Mouse (Mus musculus): ENCODE measurements at regions not wholly inside any gene's neighbourhood (a gene's known extent, or its start where the extent isn't known, plus 50 kb on each side); places are given as distances from the start of the nearest gene placed in this dataset.

DNA sequence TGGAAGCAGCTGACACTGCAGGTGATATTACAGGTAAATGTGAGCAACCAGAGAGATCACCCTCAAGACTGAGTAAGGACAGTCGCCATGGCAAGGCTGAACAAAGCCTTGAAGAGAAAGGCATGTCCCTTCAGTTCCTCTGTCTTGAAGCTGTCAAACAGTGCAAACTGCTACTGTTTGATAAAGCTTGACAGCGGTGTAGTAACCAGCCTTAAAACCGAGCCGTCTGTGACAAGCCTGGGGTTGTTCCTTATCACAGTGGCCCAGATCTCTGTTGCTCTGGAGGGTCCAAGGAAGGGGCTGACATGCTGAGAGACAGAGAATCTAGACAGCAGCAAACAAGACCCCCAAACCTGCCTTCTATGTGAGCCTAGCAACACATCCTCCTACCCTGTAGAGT, 188.1 kb upstream of the Jmjd1c start:
- TF ChIP-seq CTCF (conservative IDR thresholded peaks at IDR 0.05; ENCODE audit: low read length), result no peak
- TF ChIP-seq NANOG (IDR thresholded peaks at IDR 0.05; ENCODE audit: borderline replicate concordance, low read length), result no peak
